Mouse (Mus musculus) ES-Bruce4 (cell line): ENCODE results near the gene Rtl8a. TPM values are rescaled to one million over a fixed set of nuclear protein-coding genes. Genes with fewer than 3 reads are reported as not detected.
"Not testable (repeated sequence)": the region's sequence is repeated elsewhere in the genome, so short reads cannot be mapped to it uniquely, and the experiment has no call there.

Experiments
- H3K27ac ChIP-seq: 2 replicates; pipeline ENCODE4 v1.5.1; 2012; ENCODE audit warnings: low read length, inconsistent platforms; ENCODE audit not compliant: insufficient read depth
- H3K27me3 ChIP-seq: 2 replicates; pipeline ENCODE4 v1.6.1; 2012; ENCODE audit warnings: mild to moderate bottlenecking, low read length, inconsistent platforms; ENCODE audit not compliant: control insufficient read depth, poor library complexity, insufficient read depth, severe bottlenecking
- H3K36me3 ChIP-seq: 2 replicates; pipeline ENCODE4 v1.6.1; 2012; ENCODE audit warnings: inconsistent platforms, mild to moderate bottlenecking, low read length, moderate library complexity; ENCODE audit not compliant: control insufficient read depth, poor library complexity, insufficient read depth, severe bottlenecking
- H3K4me1 ChIP-seq: one replicate; pipeline ENCODE4 v1.8.1; 2011; ENCODE audit warnings: low read length; ENCODE audit not compliant: control insufficient read depth, insufficient read depth
- H3K4me3 ChIP-seq: 2 replicates; pipeline ENCODE4 v1.5.1; 2011; ENCODE audit warnings: low read depth, mild to moderate bottlenecking, low read length
- H3K9ac ChIP-seq: 2 replicates; pipeline ENCODE4 v1.6.1; 2012; ENCODE audit warnings: low read depth, mild to moderate bottlenecking, inconsistent platforms; ENCODE audit not compliant: poor library complexity, severe bottlenecking
- H3K9me3 ChIP-seq: replicated peaks from 2 replicates; pipeline ENCODE4 v1.6.1; 2012; ENCODE audit warnings: mild to moderate bottlenecking, low read length, inconsistent platforms; ENCODE audit not compliant: control insufficient read depth, poor library complexity, insufficient read depth, severe bottlenecking
- CTCF ChIP-seq: IDR thresholded peaks from one replicate; pipeline ENCODE4 v1.8.1; 2011; ENCODE audit warnings: low read depth, low read length
- EP300 ChIP-seq: IDR thresholded peaks from 2 replicates; pipeline ENCODE4 v1.6.1; 2011; ENCODE audit warnings: low read depth, low read length; ENCODE audit not compliant: insufficient read depth
- POLR2A ChIP-seq: IDR thresholded peaks from one replicate; pipeline ENCODE4 v1.8.1; 2011; ENCODE audit warnings: low read length; ENCODE audit not compliant: insufficient read depth
- polyA plus RNA-seq: library from polyadenylated mRNA; stranded (reverse); fragments of >200 nt; gene quantifications from 2 replicates; pipeline ENCODE4 v1.2.4, GENCODE M21; 2011; ENCODE audit warnings: low read depth; ENCODE audit not compliant: missing spikeins, insufficient read depth, insufficient read length

The Rtl8a gene
- 12.2 and 17.0 TPM in 2 replicates for polyA plus RNA-seq

DNA sequence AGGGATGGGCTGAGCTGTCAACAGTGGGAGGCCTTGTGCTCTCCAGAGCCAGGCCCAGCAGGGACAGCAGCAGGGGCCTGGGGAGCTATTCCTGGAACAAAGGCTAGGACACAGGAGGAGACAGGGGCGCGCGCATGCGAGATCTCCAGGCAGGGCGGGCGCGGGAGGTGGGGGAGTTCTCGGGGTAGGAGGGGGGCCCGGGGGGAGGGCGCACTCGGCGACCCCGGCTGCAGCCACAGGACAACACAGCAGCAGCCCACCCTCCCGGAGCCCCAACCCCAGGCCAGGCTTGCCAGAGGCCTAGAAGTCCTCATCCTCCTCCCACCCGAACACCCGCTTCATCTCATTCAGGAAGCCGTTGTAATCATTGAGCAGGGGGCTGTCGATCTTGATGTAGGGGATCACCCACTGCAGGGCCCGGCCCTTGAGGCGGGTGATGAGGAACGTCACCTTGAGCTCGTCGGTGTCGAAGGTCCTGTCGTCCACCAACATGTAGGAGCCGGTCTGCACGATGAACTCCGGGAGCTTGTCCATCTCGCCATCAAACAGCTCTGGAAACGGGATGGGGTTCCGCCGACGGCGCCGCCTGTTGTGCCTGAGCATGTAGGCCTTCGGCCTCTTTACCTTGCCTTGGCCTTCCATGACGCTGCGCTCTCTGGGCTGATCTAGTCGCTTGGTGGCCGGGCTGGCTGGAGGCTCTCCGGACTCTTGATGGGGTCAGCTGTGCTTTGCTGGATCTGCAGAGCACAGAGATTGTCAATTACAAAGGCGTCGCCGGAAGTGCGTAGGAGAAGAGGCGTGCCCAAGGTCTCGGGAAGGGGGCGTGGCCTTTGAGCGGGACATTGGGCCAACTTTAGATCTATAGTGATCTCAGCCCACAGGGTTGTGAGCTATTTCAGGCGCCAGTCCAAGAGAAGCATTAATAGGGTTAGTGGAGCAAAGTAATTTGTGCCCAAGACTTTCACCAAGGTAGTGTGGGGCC is at the start of gene Rtl8a:
Rtl8a (minus strand) TSS at position 703 of the 982 bp plus-strand sequence.
- H3K27ac ChIP-seq, H3K9ac ChIP-seq, H3K36me3 ChIP-seq, H3K27me3 ChIP-seq, H3K4me1 ChIP-seq, H3K9me3 ChIP-seq: not testable (repeated sequence)
- peak within 1 kb of the TSS; percentile 46 for H3K4me3 ChIP-seq

DNA sequence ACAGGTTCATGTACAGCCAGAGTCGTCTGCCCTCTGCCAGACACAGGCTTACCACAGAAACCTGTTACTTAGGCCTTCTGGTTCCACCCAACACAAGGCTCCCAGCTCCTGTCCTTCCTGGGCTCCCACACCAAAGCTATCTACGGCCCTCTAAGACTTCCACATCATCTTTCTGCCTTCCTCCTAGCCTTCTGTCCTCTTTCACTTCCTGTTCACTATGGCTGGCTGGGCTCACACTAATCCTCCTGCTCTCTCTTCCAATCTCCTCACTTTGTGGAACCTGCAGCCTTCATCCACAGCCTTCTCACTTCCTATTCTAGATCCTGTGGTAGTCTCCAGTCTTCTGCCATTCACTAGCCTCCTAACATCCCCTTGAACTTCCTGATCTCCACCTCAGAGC is 49.7 kb upstream of the Rtl8a start:
- H3K36me3 ChIP-seq = no peaks in the 10 kb centered on the region

DNA sequence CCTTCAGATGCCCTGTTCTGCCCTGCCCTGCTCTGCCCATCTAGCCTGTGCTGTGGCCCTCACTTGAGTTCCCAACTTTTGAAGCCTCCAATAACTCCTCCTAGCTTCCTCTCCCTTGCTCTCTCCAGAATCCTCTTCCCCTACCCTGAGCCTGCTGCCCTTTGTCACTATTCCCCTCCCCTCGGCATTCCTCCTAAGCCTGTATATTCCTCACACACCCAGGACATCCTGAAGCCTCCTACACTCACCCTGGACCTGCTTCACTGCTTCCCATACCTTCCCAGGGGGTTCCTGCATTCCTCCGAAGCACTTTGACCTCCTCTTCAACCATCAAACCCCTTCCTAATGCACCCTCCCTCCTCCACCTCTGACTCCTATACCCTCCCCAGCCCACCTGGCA is 48.6 kb upstream of the Rtl8a start:
- no peaks in the 10 kb centered on the region for H3K27me3 ChIP-seq
- H3K4me1 ChIP-seq = no peaks in the 10 kb centered on the region
- TF ChIP-seq EP300 (no peak), POLR2A (no peak), CTCF (no peak)
- H3K9me3 ChIP-seq = no peaks in the 10 kb centered on the region
- H3K4me3 ChIP-seq = no peak overlapping the region
- no peak overlapping the region for H3K27ac ChIP-seq
- no peaks in the 10 kb centered on the region for H3K36me3 ChIP-seq
- H3K9ac ChIP-seq = no peak overlapping the region

More for the DNA sequence above, 49.7 kb upstream of the Rtl8a start:
- Histone ChIP-seq H3K27ac (no peak overlapping the region), H3K9ac (no peak overlapping the region), H3K9me3 (no peaks in the 10 kb centered on the region), H3K4me3 (no peak overlapping the region), H3K27me3 (no peaks in the 10 kb centered on the region), H3K4me1 (no peaks in the 10 kb centered on the region)
- no peak for TF ChIP-seq POLR2A
- TF ChIP-seq EP300 = no peak
- no peak for TF ChIP-seq CTCF

DNA sequence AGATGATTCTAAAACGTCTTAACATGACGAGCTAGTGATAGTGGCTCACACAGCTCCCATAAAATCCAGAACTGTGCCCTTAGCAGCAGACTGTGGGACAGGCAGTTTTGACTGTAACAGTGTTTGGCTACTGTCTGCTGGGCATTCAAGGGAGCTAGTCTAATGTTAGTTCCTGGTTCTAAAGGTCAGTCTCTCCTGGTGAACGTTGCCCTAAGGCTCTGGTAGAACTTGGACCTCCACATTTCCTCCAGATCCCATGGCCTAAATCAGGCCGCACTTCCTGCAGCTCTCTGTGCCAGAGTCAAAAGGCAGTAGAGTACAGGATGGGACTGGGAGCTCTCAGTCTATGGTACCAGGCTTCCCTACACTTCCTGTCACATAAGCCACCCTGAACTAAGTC is 41.2 kb upstream of the Rtl8a start:
- H3K27me3 ChIP-seq, H3K9ac ChIP-seq, H3K4me3 ChIP-seq, H3K4me1 ChIP-seq, H3K9me3 ChIP-seq, H3K27ac ChIP-seq, H3K36me3 ChIP-seq: not testable (repeated sequence)

DNA sequence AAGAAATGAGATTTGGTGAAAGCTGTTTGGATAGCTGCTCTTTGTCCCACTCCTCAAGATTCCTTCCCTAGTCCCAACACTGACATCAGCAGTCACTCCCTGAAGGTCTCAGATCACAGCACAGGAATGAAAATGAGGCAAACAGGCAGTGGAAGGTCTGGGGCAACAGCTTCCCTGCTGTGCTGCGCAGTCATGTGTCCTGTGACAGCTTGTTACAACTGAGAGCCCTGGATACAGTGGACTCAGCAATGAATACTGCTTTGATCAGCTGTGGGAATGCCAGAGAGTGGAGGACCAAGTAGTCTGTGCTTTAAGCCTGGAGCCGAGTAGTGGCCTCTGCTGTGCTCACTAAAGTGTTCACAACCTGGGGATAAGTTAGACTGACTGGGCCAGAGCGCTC is 39.2 kb upstream of the Rtl8a start:
- H3K9ac ChIP-seq, H3K9me3 ChIP-seq, H3K4me1 ChIP-seq, H3K4me3 ChIP-seq, H3K36me3 ChIP-seq, H3K27me3 ChIP-seq, H3K27ac ChIP-seq: not testable (repeated sequence)

DNA sequence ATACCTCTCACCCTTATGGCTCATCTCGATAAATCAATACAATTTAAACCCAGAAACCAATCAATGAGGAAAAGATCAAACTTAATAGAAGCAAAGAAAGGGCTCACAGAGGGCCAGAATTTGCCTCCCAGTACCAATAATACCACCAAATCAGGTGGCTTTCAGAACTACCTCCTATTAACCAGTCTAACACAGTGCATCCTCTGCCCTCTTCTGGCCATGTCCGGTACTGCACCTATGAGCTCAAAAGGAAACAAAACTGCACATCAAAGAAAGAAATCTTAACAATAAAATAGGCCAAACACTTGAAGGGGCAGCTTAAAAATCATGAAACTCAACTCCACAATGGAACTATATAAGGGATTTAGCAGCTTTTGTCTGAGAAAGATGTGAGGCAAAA is 33.5 kb upstream of the Rtl8a start:
- H3K36me3 ChIP-seq, H3K9ac ChIP-seq, H3K27ac ChIP-seq, H3K27me3 ChIP-seq, H3K9me3 ChIP-seq, H3K4me3 ChIP-seq, H3K4me1 ChIP-seq: not testable (repeated sequence)

DNA sequence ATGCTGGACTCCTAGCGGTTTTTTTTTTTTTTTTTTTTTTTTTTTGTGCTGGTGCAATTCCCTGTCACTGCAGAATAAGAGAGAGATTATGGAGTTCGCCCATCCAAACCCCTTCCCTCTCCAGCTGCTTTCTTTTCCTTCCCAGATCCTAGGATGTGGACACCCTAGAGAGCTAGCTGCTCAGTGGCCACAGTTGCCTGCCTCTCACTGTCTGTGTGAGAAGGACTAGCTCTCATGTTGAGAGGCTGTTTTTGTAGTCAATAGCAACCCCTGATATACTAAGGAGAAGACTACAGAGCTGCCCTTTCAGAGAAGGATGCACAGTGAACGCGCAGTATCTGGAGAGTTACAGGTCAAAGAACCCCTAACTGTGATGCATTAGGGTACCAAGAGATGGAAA is 27.2 kb upstream of the Rtl8a start:
- not testable (repeated sequence) for H3K4me1 ChIP-seq, H3K9me3 ChIP-seq, H3K4me3 ChIP-seq, H3K9ac ChIP-seq, H3K27ac ChIP-seq, H3K27me3 ChIP-seq, H3K36me3 ChIP-seq
